Mouse (Mus musculus) right cerebral cortex, adult 2 months (tissue): ENCODE results near the gene Ripk1.
"Not testable (repeated sequence)": the region's sequence is repeated elsewhere in the genome, so short reads cannot be mapped to it uniquely, and the experiment has no call there.

Experiments
- DNase-seq, 2 experiments: peaks; one replicate each; pipeline ENCODE4 v3.0.0; 2021 to 2022; ENCODE audit warnings: low spot score in 2 of 2

Gene Ripk1

DNA sequence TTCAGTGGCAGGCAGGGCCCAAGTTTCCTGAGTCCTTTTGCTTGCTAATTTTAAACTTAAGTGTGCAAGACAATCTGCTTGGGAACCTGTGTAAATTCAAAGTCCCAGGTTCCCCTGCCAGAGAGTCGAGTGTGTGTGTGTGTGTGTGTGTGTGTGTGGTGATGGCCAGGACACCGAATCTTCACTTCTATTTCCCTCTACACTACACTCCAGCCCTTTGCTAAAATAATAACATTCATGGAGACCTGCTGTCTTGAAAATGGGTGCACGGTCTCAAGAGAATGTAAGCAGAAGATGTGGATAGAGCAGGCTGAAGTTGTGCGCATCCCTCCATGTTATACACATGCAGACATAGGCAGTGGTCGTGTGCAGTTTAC, 35.9 kb downstream of the Ripk1 start:
- no peak for DNase-seq

DNA sequence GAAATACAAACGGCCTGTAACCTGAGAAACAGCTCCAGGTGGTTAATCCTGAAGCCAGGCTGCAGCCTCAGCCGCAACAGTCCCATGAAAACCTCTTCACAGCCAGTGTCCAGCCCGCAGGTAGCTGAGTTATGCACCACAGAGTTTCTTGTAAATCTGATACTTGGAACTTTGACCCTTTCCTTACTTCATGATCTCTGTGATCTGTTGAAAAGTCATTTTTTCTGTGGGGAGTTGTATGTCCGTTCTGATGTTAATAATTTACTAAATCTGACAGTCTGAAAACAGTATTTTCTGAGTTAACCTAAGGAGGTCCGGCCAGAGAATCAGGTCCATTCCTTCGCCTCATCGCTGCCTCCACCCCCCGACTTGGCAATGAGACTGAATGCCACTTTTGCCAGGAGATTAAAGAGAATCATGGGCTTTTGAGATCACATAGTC, 36.8 kb downstream of the Ripk1 start:
- DNase-seq = no peak

DNA sequence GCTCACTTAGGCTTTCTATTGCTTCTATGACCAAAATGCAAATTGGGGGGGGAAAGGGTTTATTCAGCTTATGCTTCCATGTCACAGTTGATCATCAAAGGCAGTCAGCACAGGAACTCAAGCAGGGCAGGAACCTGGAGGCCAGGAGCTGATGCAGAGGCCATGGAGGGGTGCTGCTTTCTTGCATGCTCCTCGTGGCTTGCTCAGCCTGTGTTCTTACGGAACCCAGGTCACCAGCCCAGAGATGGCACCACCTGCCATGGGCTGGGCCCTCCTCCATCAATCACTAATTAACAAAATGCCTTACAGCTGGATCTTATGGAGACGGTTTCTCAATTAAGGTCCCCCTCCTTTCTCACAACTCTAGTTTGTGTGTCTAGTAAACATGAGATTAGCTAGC, 37.9 kb downstream of the Ripk1 start:
- no peak for DNase-seq

DNA sequence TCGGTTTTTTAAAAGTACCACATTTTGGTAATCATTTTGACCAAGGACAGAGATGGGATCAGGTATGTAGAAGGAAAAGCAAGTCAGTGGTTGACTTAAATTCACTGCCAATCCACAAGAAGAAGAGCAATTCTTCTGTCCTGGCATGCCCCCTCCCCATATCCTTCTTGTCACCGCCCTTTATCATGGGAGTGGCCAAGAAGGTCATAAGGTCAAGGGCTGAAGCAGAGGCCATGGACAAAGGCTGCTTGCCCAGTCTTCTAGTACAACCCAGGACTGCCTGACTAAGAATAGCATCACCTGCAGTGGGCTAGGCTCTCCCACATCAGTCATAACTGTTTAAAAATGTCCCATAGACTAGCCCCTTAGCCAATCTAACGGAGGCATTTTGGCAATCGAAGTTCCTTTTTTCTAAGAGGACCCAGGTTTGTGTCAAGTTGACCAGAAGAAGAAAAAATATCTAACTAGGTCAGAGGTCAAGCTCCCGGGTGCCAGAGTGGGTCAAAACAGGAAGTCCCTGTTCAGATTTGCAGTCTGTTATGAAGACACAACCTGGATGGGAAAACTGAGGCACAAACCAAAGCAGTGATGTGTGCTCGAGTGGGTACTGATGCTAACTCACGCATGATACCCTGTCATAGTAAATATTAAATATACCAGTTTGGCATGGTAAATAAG, 41.7 kb downstream of the Ripk1 start:
- no peak for DNase-seq

DNA sequence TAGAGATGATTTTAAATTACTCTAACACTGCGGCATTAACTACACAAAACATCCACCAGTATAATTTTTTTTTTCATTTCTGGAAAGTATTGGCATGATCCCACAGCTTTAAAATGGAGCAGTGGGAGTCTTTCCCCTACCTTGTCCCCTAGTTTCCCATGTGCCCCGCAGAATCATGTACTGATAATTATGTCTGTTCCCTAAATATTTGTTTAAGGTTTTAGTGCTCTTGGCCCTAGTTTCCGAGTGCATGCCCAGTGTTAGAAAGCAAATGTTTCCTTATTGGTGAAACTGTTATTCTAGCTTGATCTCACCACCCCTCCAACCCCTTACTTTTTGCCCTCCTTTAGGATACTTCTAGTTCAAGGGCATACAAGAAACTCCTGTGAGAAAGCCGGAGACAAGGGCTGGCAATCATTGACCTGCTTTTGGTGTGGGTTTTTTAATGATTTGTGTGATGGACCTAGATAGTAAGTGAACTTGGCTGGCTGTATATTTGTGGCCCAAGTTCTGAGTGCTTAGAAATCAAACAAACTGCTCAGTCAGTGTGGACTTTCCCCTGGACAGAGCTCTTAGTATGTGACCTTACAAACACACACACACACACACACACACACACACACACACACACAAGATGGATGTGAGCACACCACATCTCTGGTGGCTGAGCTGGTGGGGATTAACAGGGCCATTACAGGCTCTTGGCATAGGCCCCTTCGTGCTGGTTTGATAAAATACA, 43.5 kb downstream of the Ripk1 start:
- DNase-seq = no peak

DNA sequence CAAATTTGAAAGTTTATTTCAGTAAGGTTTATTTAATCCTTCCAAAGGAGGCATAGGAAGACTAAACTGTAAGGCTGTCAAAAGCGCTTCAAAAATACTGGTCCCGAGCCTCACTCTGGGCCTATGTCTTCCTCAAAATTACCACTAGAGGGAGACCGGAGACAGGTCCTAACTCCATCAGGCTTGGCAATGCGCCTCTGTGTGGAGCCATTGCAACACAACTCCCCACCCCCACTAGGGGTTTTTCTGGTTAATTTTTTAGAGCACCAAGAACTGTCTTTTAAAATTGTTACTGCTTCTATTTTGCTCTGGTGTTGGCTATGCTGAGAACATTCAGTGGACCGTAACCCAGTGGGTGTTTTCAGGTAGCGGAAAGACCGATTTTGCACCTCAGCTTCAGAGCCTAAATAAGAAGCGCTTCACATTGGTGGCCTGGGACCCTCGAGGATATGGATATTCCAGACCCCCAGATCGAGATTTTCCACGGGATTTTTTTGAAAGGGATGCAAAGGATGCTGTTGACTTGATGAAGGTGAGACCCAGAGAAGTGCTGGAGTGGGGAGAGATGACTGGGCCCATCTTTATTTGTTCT, 44.4 kb downstream of the Ripk1 start:
- DNase-seq = peak; percentile 81 to 82

DNA sequence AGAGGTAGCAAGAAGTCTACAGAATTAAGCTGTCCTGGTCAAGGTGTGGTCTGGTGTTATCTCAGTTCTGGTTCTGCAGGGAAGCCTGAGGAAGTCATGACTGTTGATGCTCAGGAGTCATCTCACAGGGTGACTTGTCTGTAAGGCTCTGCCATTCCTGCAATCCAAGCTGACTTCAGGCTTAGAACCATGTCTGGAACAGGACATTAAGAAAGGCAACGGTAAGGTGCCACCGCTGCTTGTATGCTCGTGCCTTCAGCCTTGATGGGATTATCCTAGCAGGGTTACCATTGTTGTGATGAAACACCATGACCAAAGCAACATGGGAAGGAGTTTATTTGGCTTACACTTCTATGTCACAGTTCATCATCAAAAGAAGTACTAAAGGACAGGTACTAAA, 45.4 kb downstream of the Ripk1 start:
- no peak for DNase-seq

DNA sequence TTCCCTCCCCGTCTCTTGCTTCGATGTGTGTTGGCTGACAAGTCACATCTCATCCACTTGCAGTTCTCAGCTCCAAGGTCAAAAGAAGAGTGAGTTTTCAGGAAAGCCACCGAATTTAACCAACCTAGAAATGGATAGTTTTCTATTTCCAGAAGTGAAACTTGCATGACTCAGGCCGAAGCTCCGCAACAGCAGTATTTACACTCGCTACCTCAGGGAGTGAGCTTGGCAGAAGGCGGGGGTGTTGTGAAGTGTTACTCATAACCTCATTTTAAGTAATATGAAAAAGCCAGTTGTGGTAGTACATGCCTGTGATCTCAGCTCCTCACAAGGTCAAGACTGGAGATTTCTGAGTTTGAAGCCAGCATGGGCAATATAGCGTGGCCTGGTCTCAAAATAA, 48.3 kb downstream of the Ripk1 start:
- DNase-seq = peak; percentile 72 to 74

DNA sequence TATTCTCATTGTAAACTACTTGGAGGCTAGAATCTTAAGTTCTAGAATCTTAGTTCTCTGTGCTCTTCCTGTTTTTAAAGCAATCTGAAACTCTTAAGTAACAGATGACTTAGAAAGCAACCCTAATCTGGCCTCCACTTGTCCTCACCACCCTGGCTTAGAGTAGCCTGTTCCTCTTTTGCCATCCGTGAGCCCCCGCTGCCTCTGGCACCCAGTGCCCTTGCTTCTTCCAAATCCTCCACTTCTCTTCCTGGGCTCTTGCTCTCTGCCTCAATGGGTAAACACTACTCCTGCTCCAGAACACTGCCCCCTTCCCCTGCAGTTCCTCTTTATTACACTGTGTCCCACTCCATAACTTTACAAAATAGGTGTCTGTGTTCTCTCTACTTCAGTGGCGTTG, 49.5 kb downstream of the Ripk1 start:
- DNase-seq = no peak

DNA sequence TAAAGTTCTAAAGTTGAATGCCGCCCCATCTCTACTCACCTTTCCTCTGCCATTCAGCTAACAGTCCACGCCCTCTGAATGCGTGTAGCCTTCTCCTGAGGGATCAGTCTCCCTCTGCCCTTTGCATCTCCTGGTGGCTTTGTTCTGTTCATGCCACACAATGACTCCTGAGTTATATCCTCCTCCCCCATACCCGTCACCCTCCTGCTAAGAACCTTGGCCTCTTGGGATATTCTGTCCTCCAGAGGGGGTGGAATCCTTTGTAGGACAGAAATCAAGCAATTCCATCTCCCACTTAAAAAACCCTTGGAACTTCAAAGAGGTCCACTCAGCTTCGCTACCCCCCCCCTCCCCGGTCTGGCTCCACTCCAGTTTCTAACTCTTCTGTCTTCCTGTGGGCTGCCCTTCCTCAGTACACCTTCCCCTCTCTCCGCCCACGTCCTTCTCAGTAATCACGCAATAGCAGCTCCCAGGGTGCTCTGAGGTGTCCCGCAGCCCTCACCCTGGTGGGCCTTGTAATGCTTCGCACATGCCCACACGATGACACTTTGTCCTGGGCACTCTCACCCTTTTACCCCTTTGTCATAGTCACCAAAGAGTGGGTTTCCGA, 51.6 kb downstream of the Ripk1 start:
- no peak for DNase-seq

DNA sequence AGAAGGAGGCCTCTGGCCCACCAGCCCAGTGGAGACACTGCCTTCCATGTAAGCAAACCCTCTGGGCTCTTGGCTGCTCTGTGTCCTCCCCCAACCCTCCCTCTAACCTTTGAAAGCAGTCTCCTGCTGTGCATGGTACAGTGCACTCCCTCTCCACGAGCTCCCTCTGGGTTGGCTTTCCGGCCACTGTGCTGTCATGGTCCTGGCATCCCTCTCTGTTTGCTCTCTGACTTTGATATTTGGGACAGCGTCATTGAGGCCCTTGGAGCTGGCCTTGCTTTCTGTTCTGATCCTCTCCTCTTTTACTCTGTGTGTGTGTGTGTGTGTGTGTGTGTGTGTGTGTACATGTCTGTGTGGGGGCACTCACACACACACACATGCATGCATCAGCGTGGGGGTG, 52.2 kb downstream of the Ripk1 start:
- no peak for DNase-seq

DNA sequence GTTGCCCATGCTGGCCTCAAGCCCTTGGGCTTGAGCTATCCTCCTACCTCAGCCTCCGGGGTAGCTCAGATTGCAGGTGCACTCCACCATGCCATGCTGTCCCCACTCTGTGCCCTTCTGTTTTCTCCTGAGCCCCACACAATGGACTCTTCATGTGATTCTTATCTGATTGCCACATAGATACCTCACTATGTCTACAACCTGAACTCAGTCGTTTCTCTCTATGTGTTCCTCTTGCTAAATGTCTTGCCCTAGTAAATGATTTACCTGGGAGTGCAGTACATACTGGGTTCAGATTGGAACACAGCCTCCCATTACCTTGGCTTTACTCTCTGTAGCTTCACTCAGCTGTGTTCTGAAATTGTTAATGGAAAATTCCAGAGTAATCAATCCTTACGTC, 52.8 kb downstream of the Ripk1 start:
- DNase-seq = no peak

DNA sequence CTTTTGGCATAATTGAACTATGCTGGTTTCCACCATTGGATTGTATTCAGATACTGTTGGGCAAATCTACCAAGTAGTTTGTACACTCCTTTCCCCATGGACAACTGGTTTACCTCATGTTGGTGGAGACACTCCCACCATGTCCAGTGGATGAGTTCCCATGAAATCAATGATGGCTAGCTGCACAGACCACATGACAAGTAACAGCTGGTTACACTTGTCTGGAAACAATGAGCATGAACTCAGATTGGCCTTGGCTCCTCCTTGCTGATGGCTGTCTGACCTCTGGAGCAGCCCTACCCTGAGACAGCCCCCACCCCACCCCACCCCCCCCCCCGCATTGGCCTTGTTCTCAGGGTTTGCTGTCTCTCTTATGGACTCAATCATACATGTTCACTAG, 55.1 kb downstream of the Ripk1 start:
- no peak for DNase-seq

DNA sequence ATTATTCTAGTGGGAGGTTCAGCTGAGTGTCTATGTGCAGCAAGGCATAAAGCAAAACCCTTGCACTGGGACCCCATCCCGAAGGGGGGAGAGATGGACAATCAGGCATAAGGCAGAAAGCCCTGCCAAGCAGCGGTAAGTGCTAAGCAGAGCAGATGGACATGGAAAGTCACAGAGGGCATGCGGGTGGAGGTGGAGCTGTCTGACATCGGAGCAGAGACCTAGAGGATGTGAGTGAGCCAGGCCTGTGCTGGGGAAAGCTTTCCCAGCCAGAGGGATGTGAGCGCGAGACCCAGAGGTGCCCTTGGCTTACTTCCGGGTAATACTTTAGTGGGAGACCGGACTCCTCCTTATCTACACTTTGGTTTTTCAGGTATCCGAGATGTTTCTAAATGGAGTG, 57.9 kb downstream of the Ripk1 start:
- no peak for DNase-seq

DNA sequence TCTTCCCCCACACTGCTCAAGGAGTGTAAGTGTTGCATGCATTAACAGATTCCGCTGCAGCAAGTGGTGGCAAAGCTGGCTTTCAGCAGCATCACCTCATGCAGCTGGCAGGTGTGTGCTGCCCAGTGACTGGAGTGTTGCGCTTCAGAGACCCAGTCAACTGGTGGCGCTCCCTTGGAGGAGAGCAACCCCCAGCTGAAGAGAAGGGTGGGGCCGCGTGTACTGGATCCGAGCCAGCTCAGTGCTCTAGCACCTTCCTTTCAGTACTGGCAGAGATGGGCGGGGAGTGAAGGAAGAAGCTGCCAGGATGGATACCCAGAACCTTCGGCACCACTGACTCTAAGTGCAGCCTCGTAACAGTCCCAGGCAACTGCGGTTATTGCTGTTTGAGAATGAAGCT, 60.3 kb downstream of the Ripk1 start:
- DNase-seq = no peak

DNA sequence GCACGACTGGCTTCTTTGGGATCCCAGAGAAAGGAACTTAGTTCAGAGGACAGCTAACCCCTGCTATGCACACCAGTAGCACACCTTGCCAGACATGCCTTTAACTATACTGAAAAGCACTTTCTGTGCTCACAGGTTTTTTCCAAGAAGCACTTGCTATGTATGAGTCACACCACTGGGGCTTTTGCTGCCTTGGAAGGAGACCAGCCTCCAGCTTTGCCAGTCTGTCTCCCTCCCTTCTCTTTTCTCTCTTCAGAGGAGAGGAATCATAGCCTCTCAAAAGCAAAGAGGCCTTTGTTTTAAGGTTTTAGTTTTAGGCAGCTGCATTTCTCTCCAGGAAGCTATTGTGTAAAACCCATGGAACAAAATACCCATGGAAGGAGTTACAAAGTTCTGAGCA, 64.2 kb downstream of the Ripk1 start:
- peak; percentile 67 to 74 for DNase-seq

DNA sequence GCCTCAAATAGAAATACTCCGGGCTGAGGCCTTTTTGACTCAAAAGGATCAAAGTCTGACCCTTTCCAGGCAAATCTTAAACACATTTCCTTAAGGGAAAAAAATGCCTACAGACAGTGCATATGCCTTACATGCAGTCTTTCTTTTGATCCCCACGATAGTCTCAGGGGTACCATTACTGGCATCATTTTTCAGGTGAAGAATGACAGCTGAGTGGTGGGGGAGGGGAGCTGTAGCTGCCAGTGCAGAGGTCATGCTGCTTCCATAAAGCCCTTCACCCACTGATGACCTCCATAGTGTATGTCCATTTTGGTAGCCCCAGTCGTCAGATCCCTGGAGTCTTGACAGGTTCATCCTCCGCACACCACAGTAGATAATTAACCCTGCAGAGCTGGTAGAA, 68.1 kb downstream of the Ripk1 start:
- DNase-seq = no peak

DNA sequence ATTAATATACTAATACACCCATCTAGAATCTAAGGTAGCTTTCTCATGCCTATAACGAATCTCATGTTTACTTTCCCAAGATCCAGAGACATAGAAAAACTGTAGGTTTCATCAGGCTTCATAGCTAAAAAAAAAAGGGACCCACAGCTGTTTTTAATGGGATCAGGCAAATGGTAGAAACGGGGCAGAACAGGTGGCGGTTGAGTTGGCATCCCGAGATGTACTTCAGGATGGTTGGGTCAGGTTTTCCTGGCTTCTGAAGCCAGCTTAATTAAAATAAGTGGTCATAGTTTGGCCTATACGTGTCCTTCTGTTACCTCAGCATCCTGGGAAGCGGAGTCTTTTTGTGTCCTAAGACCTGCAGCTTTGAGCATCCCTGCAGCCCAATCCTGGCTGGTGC, 69.7 kb downstream of the Ripk1 start:
- DNase-seq = no peak

DNA sequence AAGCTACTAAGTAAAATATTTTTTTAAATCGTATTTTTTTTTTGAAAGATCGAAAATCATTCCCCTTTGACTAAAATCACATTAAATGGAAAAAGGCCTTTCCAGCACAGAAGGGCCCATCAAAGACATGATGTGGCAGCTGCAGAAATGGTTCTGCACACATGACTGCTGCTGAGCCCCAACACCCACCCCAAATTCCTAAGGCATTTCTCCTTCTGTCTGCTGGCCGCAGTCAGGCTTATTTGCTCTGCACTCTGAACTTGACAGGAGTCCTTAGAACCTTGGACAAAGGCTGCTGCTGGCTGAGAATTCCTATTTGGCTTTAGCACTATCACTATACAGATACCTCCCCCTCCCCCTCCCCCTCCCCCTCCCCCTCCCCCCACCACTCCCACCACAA, 70.7 kb downstream of the Ripk1 start:
- no peak for DNase-seq

DNA sequence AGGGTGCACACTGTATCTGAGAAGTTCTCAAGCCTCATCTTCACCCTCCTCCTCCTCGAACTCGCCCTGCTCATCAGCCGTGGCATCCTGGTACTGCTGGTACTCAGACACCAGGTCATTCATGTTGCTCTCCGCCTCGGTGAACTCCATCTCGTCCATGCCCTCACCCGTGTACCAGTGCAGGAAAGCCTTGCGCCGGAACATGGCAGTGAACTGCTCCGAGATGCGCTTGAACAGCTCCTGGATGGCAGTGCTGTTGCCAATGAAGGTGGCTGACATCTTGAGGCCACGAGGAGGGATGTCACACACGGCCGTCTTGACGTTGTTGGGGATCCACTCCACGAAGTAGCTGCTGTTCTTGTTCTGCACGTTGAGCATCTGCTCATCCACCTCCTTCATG, 72.3 kb downstream of the Ripk1 start:
- not testable (repeated sequence) for DNase-seq

DNA sequence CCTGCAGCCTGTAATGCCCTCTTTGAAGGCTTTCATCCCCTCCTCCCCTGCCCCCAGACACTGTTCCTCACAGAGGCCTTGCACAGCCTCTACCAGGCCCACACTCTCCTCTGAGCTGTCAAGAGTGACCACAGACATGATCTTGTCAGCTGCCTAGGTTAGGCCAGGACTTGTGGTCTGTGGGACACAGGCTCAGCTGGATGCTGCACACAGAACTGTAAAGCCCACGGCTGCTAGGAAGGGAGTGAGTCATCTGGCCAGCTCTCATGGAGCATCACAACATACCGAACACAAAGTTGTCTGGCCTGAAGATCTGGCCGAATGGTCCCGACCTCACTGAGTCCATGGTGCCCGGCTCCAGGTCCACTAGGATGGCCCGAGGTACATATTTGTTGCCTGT, 73.7 kb downstream of the Ripk1 start:
- DNase-seq = not testable (repeated sequence)

DNA sequence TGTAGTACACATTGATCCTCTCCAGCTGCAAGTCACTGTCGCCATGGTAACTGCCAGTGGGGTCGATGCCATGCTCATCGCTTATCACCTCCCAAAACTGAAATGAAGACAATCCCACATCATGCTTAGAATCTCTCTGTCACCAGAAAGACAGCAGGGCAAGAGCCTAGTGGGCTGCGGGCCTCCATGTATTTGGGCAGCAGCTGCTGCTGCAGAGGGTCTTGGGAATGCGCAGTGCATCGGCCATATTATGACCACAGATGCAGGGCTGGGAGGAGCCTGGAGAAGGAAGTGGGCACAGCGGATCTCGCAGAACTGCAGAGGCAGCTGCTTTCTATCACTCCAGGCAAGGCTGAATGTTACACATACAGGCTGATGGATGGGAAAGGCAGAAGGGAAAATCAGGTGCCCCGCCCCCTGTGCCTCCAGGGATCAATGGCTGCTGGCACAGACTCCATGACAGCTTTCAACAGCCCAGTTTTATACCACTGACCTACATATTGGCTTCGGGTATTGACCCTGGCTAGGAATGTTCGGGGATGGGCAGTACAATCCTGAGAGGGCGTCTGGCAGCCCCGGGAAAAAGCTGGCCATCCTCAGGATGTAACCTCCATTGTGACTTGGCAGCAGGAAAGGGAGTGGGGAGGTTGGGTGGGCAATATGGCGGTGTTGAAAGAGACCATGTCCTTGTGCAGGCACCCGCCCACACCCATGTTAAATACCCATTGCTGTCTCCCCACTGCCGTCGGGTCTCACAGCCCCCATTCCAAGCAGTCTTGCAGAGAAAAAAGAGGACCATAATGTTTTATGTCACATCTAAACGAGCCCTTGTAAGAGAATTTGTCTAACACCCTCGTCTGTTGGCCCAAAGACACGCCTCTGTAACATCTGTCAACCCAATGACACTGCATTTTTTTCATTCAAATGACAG, 74.7 kb downstream of the Ripk1 start:
- peak; percentile 52 to 58 for DNase-seq
